Mouse (Mus musculus): Measurements from ENCODE around the gene 2310030G06Rik.

GRCm38 (mm10) chr9:50767531-50768106, 21.3 kb upstream of the 2310030G06Rik start:
- TF ChIP-seq CTCF (IDR thresholded peaks at IDR 0.05 in 2 of 3, conservative IDR thresholded peaks at IDR 0.05 in 1 of 3; ENCODE audit: control insufficient read depth in 1 of 3, insufficient read depth in 1 of 3, low read depth in 2 of 3, low read length in 3 of 3, poor library complexity in 1 of 3, severe bottlenecking in 1 of 3) (no peak), MAZ (IDR thresholded peaks at IDR 0.05; ENCODE audit: low read depth, low read length) (no peak), SIN3A (IDR thresholded peaks at IDR 0.05; ENCODE audit: low read length) (no peak), GATA1 (IDR thresholded peaks at IDR 0.05; ENCODE audit: low read depth, low read length) (no peak), EP300 (IDR thresholded peaks at IDR 0.05; ENCODE audit: low read depth in 1 of 2, low read length in 2 of 2) (no peak), NELFE (IDR thresholded peaks at IDR 0.05; ENCODE audit: low read depth, low read length) (no peak), ZKSCAN1 (IDR thresholded peaks at IDR 0.05; ENCODE audit: low read depth, low read length) (no peak), MEF2A (IDR thresholded peaks at IDR 0.05; ENCODE audit: extremely low read depth, insufficient replicate concordance, low read depth, low read length, poor library complexity, severe bottlenecking) (no peak), POLR2A (IDR thresholded peaks at IDR 0.05; ENCODE audit: control insufficient read depth in 1 of 2, insufficient read depth in 1 of 2, low read depth in 1 of 2, low read length in 2 of 2, poor library complexity in 1 of 2) (0 out of 4 replicates have a peak, but pooled peaks of 1 of the 2 experiments have one; percentile 32), CHD1 (IDR thresholded peaks at IDR 0.05; ENCODE audit: low read depth, low read length) (no peak), USF1 (IDR thresholded peaks at IDR 0.05; ENCODE audit: low read depth, low read length) (no peak), TCF12 (IDR thresholded peaks at IDR 0.05; ENCODE audit: low read depth, low read length) (no peak), HCFC1 (IDR thresholded peaks at IDR 0.05; ENCODE audit: low read depth, low read length) (no peak), ZC3H11A (IDR thresholded peaks at IDR 0.05; ENCODE audit: low read depth, low read length) (no peak)

Data from MEL (cell line).